Mouse (Mus musculus) retina, embryonic 14.5 days (tissue): ENCODE data around the gene Nrde2.

Source experiments
- DNase-seq: peaks from one replicate; pipeline ENCODE4 v3.0.0-alpha.2; 2015; ENCODE audit warnings: low spot score

The Nrde2 gene

DNA sequence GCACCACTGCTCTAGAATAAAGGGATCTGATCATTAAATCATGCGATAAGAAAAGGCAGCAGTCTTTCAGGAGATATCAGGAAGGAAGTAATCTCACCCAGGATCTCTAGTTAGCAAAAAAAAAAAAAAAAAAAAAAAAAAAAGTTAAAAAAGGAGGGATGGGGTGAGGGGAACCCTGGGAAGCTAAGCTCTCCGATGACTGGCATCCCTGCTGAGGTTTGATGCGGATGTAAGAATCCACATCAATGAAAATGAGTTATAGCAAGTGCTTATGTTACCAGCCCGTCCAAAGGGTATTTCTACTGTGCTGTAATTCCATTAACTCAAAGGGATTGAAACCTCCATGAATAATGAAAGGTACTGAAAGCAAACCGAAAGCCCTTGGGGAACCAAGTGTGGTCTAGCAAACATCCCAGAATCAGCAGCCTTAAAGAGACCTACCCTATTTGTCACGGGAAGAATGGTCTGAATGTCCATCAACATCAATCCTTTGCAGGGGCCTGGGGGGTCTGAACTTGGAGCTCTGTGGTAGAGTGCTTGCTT lies 19.5 kb upstream of the Nrde2 start:
- DNase-seq = peak; percentile 59

- peak; percentile 79 for DNase-seq
Measured at GRCm38 (mm10) chr12:100176469-100177056, 17.1 kb upstream of the Nrde2 start.

DNA sequence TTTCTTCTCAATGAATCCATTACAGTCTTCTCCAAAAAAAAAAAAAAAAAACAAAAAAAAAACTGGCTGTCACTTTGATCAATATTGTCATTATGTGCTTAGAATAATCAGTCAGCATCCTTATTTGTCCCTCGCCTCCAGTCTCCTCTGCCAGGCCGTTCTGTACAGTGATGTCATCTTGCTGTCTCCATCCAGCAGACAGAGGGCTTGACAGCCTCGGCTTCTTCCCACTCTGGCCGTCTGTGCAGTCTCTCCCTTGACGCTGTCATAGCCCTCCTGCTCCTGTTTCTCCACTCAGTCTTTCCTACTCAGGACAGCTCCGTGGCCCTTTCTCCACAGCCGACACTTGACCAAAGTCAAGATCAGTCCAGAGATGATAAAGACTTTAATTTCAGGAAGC lies 13.0 kb upstream of the Nrde2 start:
- DNase-seq = no peak

DNA sequence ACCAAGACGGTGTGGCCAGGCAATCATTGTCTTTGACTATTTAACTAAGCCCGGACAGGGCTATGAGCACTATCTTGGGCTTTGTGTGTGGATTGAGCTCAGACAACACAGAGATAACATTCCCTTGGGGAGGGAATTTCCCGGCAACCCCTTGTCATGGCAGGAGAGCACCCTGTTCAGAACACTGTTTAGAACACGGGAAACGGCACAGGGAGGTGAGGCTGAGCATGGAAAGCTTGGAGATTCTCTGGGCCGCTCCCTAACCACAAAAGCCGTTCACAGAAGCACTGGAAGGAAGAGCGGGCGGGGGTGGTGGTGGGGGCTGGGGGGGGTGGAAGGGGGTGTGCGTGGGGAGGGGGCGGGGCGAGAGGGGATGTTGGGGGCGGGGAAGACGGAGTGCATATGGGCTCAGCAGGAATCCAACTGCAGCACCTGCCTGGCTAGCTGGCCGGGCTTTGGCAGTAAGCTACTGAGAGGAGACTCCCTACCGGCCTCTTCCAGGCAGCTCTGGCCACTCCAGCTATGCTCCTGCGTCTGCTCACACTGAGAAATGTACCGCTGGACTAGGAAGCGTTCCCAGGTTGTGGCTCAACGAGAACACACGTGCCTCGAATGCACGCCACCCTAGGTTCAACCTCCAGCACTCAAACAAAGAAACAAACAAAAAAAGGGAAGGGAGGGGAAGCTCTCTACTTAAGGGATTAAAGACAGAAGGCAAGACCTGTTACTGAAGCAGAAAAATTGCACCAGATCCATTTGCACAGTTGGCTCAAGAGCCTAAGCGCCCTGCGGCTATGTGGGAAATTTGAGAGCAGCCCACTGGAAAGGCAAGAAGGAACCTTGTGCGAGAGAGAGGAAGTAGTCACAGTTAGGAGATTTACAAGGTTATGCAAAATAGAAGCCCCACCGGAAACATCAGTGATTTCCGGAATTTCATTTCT lies 8.7 kb upstream of the Nrde2 start:
- peak; percentile 72 for DNase-seq

- DNase-seq = no peak
Measured at GRCm38 (mm10) chr12:100167502-100167901, 8.0 kb upstream of the Nrde2 start.

- DNase-seq = no peak
Measured at GRCm38 (mm10) chr12:100166939-100167338, 7.5 kb upstream of the Nrde2 start.

DNA sequence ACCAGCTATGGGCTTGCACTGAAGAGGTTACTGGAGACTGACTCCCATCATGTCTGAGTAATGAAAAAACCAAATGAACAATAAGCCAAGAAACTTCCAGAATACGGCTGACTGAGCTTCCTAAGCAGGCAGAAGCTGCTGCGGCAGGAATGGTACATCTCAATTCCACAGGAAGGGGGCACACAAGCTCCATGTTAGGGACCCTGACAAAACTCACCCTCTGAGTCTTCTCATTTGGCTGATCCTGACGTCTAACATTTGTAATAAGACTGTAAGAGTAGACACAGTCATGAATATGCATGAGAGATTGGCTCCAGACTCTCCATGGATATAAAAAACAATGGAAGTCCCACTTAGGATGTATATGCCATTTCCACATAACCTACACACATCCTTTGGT lies 6.7 kb upstream of the Nrde2 start:
- peak; percentile 86 for DNase-seq

DNA sequence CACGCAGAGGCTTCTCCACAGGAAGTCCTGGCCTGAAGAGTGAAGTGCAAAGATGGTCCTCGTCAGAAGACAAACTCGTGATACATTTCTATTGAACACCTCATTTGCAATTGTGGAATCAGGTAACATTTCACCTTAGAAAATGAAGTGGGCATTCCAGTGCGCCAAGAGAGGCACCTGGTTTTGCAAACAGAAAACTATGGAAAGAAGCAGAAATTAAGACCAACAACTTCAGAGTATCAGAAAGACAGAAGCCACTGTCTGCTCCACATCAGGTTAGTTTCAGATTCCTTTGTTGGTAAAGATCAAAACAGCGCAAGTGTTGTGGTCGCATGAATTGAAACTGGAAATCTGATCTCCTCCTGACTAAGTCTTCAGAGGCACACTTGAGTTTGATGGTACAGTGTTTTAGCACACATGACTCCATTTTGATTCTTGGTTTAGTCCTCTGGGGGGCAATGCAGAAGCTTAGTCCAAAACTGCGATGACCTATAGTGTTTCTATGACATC lies 5.6 kb upstream of the Nrde2 start:
- DNase-seq = no peak

GRCm38 (mm10) chr12:100152466-100152865 lies 7.0 kb downstream of the Nrde2 start:
- DNase-seq = no peak

- DNase-seq = no peak
Measured at GRCm38 (mm10) chr12:100144269-100144668, 15.2 kb downstream of the Nrde2 start.

GRCm38 (mm10) chr12:100143737-100144136 lies 15.7 kb downstream of the Nrde2 start:
- no peak for DNase-seq

GRCm38 (mm10) chr12:100142848-100143523 lies 16.5 kb downstream of the Nrde2 start:
- DNase-seq = no peak

- no peak for DNase-seq
Measured at GRCm38 (mm10) chr12:100135117-100135516, 24.3 kb downstream of the Nrde2 start.

DNA sequence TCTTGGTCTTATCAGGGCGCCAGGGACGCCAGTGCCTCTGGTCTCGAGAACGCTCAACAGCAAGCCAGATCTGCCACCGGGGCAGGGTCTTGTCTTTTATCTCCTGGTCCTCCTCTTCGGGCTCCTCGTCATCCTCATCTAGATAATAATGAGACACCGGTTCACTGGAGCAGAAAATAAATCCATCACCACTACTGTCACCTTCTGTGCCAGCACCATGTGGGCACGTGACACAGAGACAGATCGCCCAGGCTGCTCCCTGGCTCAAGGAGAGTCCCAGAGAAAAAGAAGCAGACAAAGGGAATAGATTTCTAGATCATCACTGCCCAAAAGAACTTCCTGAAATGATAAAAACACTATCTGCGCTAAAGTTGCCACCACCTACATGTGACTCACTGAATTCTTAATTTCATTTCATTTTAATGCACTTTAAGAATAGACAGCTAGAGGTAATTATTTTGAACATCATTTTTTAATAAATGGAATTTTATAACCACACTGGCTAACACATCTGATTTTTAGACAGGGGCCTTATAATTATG lies 25.0 kb downstream of the Nrde2 start:
- DNase-seq = peak; percentile 29

- peak; percentile 86 for DNase-seq
Measured at GRCm38 (mm10) chr12:100131655-100132054, 27.8 kb downstream of the Nrde2 start.

DNA sequence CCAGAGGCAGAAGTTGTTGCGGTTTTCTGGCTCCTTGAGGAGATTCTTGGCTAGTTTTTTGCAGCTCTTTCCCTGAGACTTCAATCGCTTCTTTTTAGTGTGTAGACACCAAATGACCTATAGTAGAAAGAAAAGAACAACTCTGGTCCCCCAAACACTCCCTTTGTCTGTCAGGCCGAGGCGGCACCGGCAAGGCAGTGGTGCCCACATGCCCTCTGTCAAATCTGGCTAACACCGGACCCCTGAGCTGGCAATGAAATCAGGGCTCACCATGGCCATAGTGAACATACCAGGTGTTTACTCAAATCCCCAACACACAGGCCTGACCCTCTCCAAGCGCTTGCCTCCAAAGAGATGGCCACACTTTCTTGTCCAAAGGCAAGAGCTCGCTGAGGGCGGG lies 28.3 kb downstream of the Nrde2 start:
- DNase-seq = no peak

DNA sequence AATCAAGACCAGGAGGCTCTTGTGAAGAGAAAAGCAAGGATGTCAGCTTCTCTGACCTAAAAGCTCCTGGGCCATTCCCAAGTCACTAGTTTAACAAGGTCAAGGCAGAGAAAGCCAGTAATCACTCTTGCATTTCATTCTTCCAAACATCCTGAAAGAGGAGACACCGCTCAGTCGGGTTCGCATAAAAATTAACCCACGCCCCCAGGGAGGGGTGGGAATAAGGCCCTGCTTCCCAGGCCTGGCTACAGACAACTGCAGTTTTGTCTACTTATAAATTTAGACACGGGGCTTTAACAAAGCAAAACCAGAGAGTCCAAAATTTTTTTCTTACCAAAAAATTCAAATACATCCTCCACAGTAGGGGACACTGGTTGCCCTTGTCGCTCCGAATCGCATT lies 30.5 kb downstream of the Nrde2 start:
- no peak for DNase-seq

DNA sequence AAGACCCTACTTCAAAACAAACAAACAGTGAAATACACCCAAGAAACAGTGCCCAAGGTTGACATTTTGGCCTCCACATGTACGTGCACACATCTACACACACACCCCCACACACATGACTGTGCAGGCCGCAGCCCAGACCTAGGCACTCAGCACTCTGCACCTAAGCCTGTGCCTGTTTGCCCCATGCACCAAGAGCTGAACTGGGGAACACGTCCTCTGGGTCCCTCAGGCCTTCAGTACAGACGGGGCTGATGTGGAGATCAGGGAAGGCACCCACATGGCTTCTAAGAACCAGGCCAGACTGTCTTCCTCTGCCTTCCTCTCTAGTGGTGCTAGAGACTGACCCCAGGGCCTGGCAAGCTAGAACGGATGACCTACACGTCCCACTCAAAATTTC lies 30.9 kb downstream of the Nrde2 start:
- DNase-seq = no peak

- DNase-seq = no peak
Measured at GRCm38 (mm10) chr12:100127866-100128480, 31.5 kb downstream of the Nrde2 start.

GRCm38 (mm10) chr12:100126968-100127865 lies 32.2 kb downstream of the Nrde2 start:
- no peak for DNase-seq
